Mouse (Mus musculus) urinary bladder, postnatal 10 days (tissue): ENCODE results near the gene Cldn34c1.
"Not testable (repeated sequence)": the region's sequence is repeated elsewhere in the genome, so short reads cannot be mapped to it uniquely, and the experiment has no call there.

Experiments used
- DNase-seq: peaks from one replicate; pipeline ENCODE4 v3.0.0; 2022; ENCODE audit warnings: low spot score

Gene Cldn34c1

DNA sequence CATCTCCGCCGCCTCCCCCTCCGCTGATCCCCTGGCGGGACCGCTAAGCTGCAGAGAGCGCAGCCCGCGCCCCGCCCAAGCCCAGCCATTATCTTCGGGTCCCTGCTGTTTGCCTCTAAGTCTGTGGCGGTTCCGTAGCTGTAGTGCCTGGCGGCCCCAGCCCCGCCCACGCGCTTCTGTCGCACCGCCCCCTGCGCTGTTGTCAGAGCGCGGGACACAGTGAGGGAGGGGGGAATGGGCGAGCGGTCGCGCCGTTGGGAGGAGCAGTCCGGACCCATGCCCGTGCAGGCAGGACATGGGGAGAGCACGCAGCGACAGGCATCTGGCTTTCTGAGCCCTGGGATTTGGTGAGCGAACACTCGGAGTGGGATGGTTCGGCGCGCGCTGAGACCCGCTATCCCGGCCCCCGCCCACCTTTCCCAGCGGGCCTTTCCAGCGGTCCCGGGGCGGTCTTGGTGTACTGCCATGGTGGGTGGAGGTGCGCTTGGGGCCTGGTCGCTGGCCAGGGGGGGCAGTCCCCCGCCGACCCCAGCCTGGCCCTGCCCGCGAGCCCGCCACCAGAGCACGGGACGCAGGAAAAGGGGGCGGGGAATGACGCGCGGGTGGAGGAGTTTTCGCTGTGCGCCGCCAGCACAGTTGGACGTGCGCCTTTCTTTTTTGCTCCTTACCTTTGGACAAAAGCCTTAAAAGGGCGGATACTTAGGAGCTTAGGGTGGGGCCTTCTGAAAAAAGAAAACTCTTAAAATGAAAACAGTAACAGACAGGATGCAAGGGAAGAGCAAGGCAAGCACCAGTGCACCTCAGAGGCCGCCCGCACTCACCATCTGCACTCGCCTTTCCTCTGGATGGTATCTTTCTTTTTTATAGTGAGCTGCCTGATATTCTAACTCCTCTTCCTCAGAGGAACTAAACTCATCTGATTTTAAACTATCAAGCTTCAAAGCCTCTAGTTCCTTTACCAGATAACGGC, at the start of gene Cldn34c1:
TSS of gene Cldn34c1 (plus strand) at position 205 of the 970 bp plus-strand sequence.
- peak; percentile 25 for DNase-seq

DNA sequence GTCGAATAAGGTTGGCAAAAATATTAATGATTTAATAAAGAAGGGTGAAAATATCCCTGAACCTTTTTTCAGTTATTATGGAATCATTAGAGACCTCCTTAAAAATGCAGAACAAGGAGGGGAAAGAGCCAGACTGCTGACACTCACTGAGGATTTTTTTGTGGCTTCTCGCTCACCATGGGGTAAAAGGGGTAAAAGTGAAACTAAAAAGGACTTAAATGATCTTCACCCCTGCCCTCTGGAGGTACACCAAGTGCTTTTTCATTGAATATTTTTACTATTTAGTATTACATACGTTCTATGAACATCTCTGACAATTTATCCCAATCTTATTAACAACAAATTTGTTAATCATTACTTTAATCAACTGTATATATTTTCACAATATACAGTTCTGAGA, 15.9 kb upstream of the Cldn34c1 start:
- no peak for DNase-seq

- not testable (repeated sequence) for DNase-seq
These were observed 489 bp upstream of the Cldn34c1 start for GRCm38 (mm10) chrX:123102806-123103205.

GRCm38 (mm10) chrX:123104692-123105091, 1.4 kb downstream of the Cldn34c1 start:
- DNase-seq = not testable (repeated sequence)

DNA sequence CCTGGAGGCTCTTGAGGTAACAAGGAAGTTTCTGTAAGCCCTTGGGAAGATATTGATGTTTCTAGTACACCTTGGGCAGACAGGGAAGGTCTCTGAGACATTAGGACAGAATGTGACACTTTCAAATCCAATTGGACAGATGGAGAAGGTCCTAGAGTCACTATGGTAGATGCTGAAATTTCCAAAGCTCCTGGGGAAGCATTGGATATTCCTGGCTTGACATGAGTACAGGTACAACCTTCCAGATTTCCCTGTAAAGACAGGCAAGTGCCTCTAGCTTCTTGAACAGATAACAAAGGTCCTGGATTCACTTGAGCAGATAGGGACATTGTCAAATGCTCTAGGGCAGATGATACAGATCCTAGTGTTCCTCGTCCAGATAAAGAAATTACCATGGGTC, 119.1 kb downstream of the Cldn34c1 start, which contains the start of gene Srsx:
TSS of gene Srsx (minus strand) at position 101 of the 400 bp plus-strand sequence.
- DNase-seq = not testable (repeated sequence)
